Mouse (Mus musculus) ovary, postnatal 36 days (tissue): ENCODE measurements at regions not wholly inside any gene's neighbourhood (a gene's known extent, or its start where the extent isn't known, plus 50 kb on each side); places are given as distances from the start of the nearest gene placed in this dataset.

Experiments
- DNase-seq: peaks from one replicate; pipeline ENCODE4 v3.0.0; 2022; ENCODE audit warnings: low spot score, mixed read lengths

DNA sequence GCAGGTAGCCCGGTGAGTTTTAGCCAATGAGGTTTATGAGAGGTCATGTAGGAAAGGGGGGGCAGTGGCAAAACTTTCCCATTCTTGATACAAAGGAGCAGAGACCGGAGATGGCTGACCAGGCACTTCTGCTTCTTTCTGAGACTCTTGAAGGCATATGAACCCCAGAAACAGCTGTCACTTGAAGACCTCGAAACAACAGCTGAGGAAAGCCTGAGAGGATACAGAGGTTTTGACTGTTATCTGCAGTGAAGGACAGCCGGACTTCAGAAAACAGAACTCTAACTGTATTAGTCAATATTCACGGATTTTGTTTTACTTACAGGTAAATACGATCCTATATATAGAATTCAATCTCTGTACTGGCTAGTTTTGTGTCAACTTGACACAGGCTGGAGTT is 50.0 kb upstream of the Tiparp start:
- no peak for DNase-seq

DNA sequence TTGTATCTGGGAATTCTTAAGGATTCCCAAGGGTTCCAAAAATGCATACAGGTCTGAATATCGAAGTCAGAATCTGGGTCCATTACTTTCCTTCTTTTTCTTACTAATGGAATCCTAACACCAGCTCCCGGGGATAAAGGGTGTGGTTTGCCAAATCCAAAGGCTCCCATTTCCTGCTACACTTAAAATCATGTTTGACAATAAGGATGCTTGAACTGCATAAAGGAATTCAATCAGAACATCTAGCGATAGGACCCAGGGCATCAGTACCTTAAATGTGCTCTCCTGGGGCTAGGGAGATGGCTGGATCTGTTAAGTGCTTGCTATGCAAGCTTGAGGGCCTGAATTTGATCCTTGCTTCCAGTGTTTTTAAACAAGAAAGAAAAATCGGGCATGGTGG is 51.1 kb upstream of the Tiparp start:
- no peak for DNase-seq

DNA sequence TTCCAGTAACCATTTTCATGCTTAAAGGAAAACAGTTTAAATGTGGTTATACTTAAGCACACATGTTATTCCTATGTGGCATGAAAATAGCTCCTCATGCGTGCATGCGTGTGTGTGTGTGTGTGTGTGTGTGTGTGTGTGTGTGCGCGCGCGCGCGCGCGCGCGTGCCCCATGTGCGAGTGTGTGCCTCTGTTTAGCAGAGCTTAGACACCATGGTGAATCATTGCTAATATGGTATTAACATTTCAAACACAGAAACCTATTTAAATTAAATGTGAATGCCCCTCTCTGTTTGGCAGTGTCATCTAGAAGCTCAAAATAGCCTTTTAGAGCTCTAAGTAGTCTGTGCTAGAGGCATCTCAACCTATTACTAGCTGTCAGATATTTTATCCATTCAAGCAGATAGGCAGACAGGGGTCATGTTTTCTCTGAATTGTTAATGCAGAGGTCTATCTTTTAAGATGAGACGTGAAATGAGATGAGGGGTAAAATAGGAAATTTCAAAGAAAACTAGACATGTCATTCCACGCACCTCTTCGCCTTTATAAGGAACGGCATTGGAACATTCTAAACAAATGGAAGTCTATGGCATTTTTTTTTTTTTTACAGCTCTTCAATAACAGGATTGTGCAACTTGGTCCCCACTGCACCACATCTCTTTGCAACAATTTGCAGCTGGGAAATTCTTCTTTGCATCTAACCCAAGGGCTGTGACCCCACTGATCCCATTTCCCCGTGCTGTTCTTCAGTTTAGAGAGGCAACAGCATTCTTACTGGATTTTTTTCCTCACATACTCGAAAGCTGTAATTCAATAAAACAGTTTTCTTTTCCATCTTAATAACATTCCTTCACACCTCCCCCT is 51.9 kb upstream of the Tiparp start:
- no peak for DNase-seq

DNA sequence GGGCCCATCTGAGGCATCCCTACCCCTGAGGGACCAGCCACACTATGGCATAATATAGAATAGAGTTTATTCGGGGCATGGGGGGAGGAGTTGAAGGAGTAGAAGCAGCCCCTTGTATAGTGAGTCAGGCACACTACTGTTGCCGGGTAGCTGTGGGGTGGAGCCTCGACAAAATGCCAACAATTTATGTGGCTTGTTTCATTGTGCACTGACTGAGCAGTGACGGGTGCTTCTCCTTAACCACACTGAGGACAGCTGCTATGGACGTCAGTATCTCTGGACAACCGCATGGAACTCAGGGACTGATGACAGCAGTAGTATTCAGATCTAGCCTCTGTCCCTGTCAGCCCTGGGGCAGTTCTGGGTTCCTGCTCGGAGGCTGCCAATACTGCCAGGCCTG is 53.6 kb upstream of the Tiparp start:
- no peak for DNase-seq

DNA sequence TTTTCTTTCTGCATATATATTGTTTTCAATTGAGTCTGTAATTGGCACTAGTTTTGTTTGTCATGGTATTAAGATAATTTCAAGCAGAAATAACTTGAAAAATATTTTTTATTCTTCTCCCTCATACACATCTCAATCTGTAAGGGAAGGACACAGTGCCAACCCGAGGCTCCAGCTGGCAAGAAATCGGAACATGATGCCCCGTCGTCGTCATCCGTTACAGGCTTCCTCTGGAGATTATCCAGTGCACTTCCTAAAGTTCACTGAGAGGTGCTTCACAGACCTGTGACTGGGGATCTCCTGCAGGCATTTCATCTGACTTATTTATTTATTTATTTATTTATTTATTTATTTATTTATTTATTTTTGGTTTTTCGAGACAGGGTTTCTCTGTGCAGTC is 56.4 kb upstream of the Tiparp start:
- peak; percentile 36 for DNase-seq

DNA sequence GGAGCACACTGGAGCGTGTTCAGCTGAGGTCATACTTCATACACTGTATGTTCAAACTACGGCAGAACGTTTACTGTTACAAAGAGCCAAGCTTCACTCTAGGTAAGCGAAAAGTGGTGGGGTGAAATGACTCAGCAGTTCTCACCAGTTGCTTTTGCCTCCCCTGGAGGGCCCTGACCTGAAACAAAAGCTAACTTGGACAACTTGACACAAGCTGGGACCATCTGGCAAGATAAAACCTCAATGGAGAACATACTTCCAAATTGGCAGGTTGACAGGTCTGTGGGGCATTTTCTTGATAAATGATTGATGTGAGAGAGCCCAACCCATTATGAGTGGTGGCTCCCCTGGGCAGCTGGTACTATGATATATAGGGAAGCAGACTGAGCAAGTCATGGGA is 59.0 kb upstream of the Tiparp start:
- no peak for DNase-seq

DNA sequence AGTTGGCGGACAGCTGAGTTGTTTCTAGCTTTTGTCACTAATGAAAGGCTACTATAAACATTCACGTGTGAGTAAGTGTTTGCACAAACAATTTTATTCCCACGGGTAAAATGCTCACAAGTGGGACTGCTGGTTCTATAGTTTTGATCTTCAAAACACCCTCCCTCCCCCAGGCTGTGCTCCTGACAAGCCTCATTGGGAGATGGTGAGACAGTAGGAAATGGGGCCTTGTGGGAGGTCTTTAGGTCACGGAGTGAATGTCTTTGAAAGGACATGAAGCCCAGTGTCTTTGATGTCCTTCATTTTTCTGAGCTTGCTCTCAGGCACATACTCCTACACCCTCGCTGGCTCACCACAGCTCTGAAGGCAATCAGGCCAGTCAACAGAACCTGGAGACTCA is 63.4 kb upstream of the Tiparp start:
- DNase-seq = no peak

DNA sequence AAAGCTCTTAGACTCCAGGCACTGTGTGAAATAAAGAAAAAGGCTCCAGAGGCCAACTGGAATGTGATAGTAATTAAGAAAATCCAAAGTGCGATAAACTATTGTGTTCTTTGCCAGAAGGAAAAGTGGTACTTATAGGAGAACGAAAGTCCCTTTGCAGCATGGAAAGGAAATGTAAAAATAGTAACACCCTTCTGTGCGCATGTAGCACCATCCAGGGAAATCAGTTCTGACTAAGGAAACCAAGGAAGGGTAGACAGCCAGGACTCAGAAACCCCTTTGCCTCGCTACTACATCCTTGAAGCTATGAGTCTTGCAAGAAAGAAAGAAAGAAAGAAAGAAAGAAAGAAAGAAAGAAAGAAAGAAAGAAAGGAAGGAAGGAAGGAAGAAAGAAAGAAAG is 67.3 kb upstream of the Tiparp start:
- DNase-seq = no peak

DNA sequence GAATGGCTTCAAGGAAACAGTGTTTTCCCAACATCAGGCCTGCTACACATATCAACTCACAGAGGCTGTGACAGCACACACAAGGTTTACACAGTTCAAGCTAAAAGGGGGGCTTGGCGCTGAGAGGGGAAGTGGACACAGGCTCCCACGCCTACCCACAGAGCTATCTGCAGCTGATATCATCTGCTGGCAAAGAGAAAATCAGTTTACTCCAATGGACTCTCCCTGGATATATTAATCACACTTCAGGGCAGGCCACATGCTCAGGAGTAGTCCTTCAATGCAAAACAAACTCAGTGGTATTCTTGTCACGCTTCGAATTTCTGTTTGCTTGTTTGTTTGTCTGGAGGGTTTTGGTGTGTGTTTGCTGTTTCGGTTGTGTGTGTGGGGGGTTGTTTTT is 67.3 kb upstream of the Ssr3 start:
- DNase-seq = no peak

DNA sequence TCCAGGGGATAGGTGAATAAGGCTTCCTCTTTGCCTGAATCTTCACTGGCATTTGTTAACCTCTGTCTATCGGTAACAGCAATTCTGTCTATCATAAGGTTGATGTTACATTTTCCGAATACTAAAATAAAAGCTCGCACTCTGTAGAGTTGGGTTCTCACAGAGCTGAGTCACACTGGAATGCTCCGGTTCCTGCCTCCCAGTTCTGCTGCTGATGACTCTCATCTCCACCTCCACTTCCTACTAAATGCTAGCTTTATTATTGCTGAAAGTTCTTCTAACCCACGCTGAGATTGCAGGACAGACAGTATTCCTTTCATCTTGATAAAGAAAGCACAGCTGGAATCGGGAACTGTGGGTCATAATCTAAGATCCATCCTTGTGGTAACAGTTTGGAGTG is 65.5 kb upstream of the Ssr3 start:
- DNase-seq = no peak

DNA sequence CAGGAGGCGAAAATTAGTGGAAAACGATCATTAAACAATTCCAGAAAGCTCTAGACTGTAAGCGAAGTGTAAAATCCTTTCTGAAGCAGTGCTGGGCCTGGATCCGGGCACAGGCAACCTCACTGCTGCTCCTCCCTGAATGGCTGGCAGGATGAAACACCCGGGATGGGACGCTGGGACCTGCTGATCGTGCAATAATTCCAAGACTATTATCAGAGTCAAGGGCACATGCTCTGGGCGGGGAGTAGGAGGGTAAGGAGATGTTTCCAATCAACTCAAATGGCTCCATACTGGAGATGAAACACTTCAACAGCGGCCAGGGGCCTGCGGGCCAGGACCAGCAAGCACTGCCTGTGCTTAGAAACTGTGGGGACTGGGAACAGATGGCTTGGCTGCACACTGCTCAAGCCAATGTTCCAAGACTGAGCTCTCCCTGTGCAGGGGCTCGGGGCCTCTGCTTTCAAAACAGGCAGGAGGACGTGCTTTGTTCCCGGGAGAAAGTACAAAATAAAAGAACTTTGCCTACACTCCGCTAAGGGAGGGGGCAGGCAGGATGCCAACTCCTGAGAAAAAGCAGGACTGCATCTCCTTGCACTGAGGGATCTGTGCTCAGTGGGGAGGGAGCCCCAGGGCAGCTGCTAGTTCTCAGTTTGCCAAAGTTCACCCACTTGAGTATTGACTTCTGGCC is 63.3 kb upstream of the Ssr3 start:
- DNase-seq = peak; percentile 71

DNA sequence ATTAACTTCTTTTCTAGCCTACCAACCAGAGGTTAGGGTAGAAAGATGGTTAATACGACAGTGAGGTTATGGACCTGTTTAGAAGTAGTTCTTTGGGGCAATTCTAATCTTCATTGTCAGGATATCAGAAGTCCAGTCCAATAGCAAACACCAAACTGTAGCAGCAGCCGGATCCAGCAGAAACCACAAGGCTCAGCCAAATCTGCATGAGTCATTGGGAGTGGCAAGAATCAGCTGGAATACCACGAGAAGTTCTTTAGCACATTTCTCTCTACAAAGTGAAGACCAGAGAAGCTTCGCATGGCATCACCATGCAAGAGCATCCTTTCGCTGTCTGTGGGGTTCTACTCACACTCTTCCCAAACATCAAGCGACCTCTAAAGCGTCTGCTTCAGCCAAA is 61.9 kb upstream of the Ssr3 start:
- DNase-seq = no peak

DNA sequence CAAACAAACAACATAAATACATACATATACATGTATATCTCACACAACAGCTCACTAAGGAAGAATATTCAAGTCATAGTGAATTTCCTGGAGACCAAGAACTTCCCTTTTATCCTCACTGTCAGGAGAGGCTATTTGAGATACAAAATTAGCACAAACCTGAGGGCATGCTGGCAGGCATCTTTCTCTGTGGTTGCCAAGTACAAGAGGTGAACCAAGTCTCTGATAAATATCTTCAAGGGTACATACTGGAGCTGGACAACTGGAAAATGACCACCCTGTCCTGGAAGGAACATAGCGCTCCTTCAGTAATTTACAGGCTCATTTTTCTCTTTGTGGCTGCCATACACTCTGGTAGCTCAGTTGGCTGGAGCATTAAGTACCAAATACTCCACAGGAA is 56.8 kb upstream of the Ssr3 start:
- no peak for DNase-seq

DNA sequence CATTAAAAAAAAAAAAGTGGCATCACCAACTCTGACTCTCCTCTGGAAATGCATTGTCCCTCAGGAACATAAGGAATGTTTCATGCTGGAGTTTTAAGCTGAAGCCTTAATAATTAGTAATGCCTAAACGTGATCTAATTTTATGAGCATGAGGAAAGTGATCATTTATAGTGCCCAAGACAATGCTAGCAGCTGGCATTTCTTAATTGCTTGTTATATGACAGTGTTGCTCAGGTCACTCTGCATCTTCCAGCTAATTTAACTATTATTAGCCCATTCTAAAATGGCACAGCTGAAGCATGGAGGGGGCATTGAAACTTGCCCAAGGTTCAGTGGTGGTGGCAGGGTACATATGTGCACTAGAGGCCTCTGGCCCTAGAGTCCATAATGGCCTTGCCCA is 51.3 kb upstream of the Ssr3 start:
- DNase-seq = no peak

DNA sequence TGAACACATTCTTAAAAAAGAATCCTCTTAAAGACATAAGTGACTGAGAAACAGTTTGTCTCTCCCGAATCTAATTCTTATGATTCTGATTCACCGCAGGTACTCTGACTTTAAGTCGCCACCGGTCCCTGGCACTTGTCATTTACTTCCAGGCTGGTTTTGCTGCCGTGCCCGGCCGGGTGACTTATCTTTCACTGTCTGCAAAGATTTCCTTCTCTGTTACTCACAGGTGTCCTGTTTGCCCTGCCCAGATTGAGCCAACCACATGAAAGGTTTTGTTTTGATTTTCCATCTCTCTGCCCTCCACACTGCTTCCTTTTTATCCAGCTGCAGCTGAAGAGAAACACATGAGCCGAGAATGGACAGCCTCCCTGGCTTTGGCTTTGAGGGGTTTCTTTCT is 50.5 kb upstream of the Ssr3 start:
- DNase-seq = no peak

DNA sequence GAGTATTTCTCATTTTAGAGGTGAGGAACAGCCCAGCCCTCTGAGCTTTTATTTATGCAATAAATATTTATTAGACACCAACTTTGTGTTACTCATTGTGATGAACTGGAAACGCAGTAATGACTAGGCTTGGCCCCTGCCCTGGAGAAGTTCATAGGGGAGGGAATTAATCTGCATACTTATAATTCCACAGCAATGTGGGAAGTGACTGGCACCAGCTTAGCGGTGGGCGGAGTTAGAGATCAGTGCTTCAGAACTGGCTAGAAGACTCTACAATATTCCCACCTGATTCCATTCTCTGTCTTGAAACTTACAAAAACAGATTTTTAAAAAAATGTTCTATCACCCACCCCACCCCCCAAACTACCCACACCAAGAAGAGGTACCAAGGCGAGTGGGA is 49.8 kb upstream of the Ssr3 start:
- peak; percentile 33 for DNase-seq
